Mouse (Mus musculus): Measurements from ENCODE around the gene Ppp2r2c. TPM values are rescaled to one million over a fixed set of nuclear protein-coding genes. Genes with fewer than 3 reads are reported as not detected.

Ppp2r2c gene
- polyA plus RNA-seq, 1 experiment from 2014 or later = 0.03 TPM

GRCm38 (mm10) chr5:36988124-36988780, 119.9 kb downstream of the Ppp2r2c start:
- DNase-seq (ENCODE audit: low spot score) = no peak
- peak overlapping the region; percentile 87 for H3K4me3 ChIP-seq
- H3K9me3 ChIP-seq = no peaks in the 10 kb centered on the region
- 11% methylated on average over 24 of the region's 24 CpGs for WGBS
- H3K27ac ChIP-seq = peak overlapping the region; percentile 89
- no peaks in the 10 kb centered on the region for H3K27me3 ChIP-seq (ENCODE audit: insufficient read depth, poor library complexity, severe bottlenecking)
- no peaks in the 10 kb centered on the region for H3K36me3 ChIP-seq
- peaks cover 37% of the 10 kb centered on the region for H3K4me1 ChIP-seq

- peak within 1 kb of the TSS; percentile 89 for H3K27ac ChIP-seq
- 1% methylated on average over 60 of the region's 60 CpGs for WGBS
- H3K9me3 ChIP-seq = no peaks in the 10 kb centered on the region
- no peaks in the 10 kb centered on the region for H3K36me3 ChIP-seq
- H3K27me3 ChIP-seq (ENCODE audit: insufficient read depth, poor library complexity, severe bottlenecking) = no peaks in the 10 kb centered on the region
- H3K4me1 ChIP-seq = peaks cover 37% of the 10 kb centered on the region
- H3K4me3 ChIP-seq = peak within 1 kb of the TSS; percentile 87
- DNase-seq (ENCODE audit: low spot score) = peak; percentile 99
Measured at GRCm38 (mm10) chr5:36988781-36989624, 120.7 kb downstream of the Ppp2r2c start, which contains the start of gene Wfs1. Wfs1 (minus strand) TSS chr5:36989205.

GRCm38 (mm10) chr5:36989625-36989977, 121.3 kb downstream of the Ppp2r2c start:
- Histone ChIP-seq H3K9me3 (no peaks in the 10 kb centered on the region), H3K36me3 (no peaks in the 10 kb centered on the region), H3K27me3 (ENCODE audit: insufficient read depth, poor library complexity, severe bottlenecking) (no peaks in the 10 kb centered on the region), H3K27ac (no peak overlapping the region; the same call in 1 of the 2 replicates), H3K4me3 (peak overlapping the region; percentile 87; the same call in 1 of the 2 replicates), H3K4me1 (peaks cover 37% of the 10 kb centered on the region)
- DNase-seq (ENCODE audit: low spot score) = no peak
- 8% methylated on average over 3 of the region's 3 CpGs for WGBS

- DNase-seq (ENCODE audit: low spot score) = no peak
- Histone ChIP-seq H3K4me3 (no peak overlapping the region), H3K27me3 (ENCODE audit: insufficient read depth, poor library complexity, severe bottlenecking) (no peaks in the 10 kb centered on the region), H3K27ac (no peak overlapping the region), H3K9me3 (no peaks in the 10 kb centered on the region), H3K36me3 (no peaks in the 10 kb centered on the region), H3K4me1 (peaks cover 37% of the 10 kb centered on the region)
- 58% methylated on average over 3 of the region's 3 CpGs for WGBS
Measured at GRCm38 (mm10) chr5:36990196-36990595, 121.9 kb downstream of the Ppp2r2c start.

DNA sequence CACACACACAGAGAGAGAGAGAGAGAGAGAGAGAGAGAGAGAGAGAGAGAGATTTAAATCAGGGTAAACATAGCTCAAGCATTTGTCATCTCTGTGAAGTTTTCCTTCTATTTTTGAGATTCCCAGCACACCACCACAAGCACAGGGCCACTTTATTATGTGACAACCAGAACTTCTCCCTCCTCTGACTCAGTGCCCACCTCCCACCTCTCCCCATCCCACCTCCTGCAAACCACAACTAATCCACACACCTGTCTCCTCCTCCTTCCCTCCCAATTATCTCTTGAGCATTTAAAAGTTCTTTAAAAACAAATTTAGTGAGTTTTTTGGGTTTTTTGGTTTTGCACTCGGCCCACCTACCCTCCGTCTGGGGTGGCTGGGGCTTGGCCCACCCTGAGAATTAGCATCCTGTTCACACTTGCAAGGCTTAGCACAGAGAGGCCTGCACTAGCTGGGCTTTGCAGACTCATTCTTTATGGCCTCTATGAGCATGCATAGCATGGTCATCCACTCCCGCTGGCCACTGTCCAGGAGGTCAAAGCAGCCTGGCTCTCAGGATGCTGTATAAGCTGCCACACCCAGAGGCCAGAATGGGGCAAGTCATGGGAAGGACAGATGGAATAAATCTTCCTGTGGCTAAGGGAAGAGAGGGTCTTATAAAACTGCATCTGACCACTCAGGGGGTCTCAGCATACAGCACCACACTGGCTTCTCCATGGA, 122.5 kb downstream of the Ppp2r2c start:
- no peaks in the 10 kb centered on the region for H3K36me3 ChIP-seq
- peaks cover 33% of the 10 kb centered on the region for H3K4me1 ChIP-seq
- no peak for DNase-seq (ENCODE audit: low spot score)
- H3K4me3 ChIP-seq = no peak overlapping the region
- no peaks in the 10 kb centered on the region for H3K27me3 ChIP-seq (ENCODE audit: insufficient read depth, poor library complexity, severe bottlenecking)
- H3K9me3 ChIP-seq = no peaks in the 10 kb centered on the region
- no peak overlapping the region for H3K27ac ChIP-seq
- 61% methylated on average over 3 of the region's 3 CpGs for WGBS

DNA sequence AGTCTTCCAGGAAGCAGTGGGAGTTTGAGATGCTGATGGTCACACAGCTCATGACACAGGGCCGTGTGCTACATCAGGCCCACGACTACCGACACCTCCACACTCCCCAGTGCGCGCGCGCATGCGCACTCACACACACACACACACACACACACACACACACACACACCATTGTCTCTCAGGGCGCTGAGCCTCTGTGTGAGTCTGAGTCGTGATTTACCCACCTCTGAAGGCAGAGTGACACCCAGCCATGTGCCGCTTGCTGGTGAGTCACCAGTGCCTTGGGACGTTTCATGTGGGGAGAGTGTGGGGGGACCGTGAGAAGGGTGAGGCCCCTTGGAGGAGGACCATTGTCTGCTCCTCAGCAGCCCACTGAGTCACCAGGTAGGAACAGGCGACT, 128.1 kb downstream of the Ppp2r2c start:
- Histone ChIP-seq H3K4me1 (no peaks in the 10 kb centered on the region), H3K4me3 (no peak overlapping the region), H3K9me3 (no peaks in the 10 kb centered on the region), H3K27ac (no peak overlapping the region), H3K27me3 (ENCODE audit: insufficient read depth, poor library complexity, severe bottlenecking) (peaks cover 16% of the 10 kb centered on the region; the same call in 1 of the 2 replicates), H3K36me3 (no peaks in the 10 kb centered on the region)
- DNase-seq (ENCODE audit: low spot score) = no peak
- WGBS = 83% methylated on average over 14 of the region's 14 CpGs

- Histone ChIP-seq H3K4me3 (no peak overlapping the region), H3K36me3 (no peaks in the 10 kb centered on the region), H3K27ac (no peak overlapping the region), H3K27me3 (ENCODE audit: insufficient read depth, poor library complexity, severe bottlenecking) (peaks cover 16% of the 10 kb centered on the region; the same call in 1 of the 2 replicates), H3K4me1 (no peaks in the 10 kb centered on the region), H3K9me3 (no peaks in the 10 kb centered on the region)
- no peak for DNase-seq (ENCODE audit: low spot score)
- 50% methylated on average over 5 of the region's 5 CpGs for WGBS
Measured at GRCm38 (mm10) chr5:36997996-36998395, 129.7 kb downstream of the Ppp2r2c start.

- Histone ChIP-seq H3K4me3 (no peak overlapping the region), H3K4me1 (no peaks in the 10 kb centered on the region), H3K36me3 (no peaks in the 10 kb centered on the region), H3K9me3 (no peaks in the 10 kb centered on the region), H3K27ac (no peak overlapping the region), H3K27me3 (ENCODE audit: insufficient read depth, poor library complexity, severe bottlenecking) (peaks cover 16% of the 10 kb centered on the region; the same call in 1 of the 2 replicates)
- DNase-seq (ENCODE audit: low spot score) = no peak
- 78% methylated on average over 9 of the region's 9 CpGs for WGBS
Measured at GRCm38 (mm10) chr5:37001002-37001401, 132.7 kb downstream of the Ppp2r2c start.

DNA sequence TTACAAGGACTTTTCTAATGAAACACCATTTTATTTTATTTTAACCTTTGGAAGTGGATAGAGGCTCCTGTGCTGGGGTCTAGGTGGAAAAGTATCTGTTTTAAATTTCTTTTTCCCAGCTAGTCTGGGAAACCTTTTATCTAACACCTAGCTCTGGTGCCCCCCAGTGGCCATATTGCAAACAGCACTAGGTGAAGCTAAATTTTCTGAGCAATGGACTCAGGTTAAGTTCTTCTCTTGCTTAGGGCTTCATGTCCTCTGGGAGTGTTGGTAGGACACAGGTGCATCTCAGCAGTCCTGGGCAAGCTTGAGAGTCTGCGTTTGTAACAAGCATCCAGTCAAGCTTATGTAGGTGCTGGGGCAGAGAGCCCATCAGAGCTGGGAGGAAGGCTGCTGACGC, 133.7 kb downstream of the Ppp2r2c start:
- DNase-seq (ENCODE audit: low spot score) = no peak
- peaks cover 13% of the 10 kb centered on the region; the same call in 1 of the 2 replicates for H3K27me3 ChIP-seq (ENCODE audit: insufficient read depth, poor library complexity, severe bottlenecking)
- no peaks in the 10 kb centered on the region for H3K4me1 ChIP-seq
- H3K9me3 ChIP-seq = no peaks in the 10 kb centered on the region
- H3K27ac ChIP-seq = no peak overlapping the region
- 48% methylated on average over 2 of the region's 2 CpGs for WGBS
- H3K4me3 ChIP-seq = no peak overlapping the region
- H3K36me3 ChIP-seq = no peaks in the 10 kb centered on the region

Other genes with a start within 250 kb of the Ppp2r2c start
- gene D5Ertd579e, start 172.5 kb upstream of the Ppp2r2c start, polyA plus RNA-seq (2016; fragmentation: Nextera tagmentation; extraction: Ambion mirVana) = 25.5 and 33.7 TPM in 2 replicates
- gene Bloc1s4, start 119.9 kb upstream of the Ppp2r2c start, polyA plus RNA-seq (2016; fragmentation: Nextera tagmentation; extraction: Ambion mirVana) = 19.5 and 27.1 TPM in 2 replicates
- gene Mrfap1, start 71.7 kb upstream of the Ppp2r2c start, polyA plus RNA-seq (2016; fragmentation: Nextera tagmentation; extraction: Ambion mirVana) = 366 and 466 TPM in 2 replicates
- gene Man2b2, start 37.9 kb upstream of the Ppp2r2c start, polyA plus RNA-seq (2016; fragmentation: Nextera tagmentation; extraction: Ambion mirVana) = 12.6 and 20.6 TPM in 2 replicates
- gene Wfs1, start 120.7 kb downstream of the Ppp2r2c start, polyA plus RNA-seq (2016; fragmentation: Nextera tagmentation; extraction: Ambion mirVana) = 17.4 and 30.7 TPM in 2 replicates
- not detected in 2 replicates for gene Gm1043, start 216.9 kb downstream of the Ppp2r2c start, polyA plus RNA-seq (2016; fragmentation: Nextera tagmentation; extraction: Ambion mirVana)